Mouse (Mus musculus): ENCODE results near the gene Ier3. TPM values are rescaled to one million over a fixed set of nuclear protein-coding genes. Genes with fewer than 3 reads are reported as not detected.

Gene Ier3
- total RNA-seq, 2 experiments from 2014 or later: 19.2 to 36.5 TPM

DNA sequence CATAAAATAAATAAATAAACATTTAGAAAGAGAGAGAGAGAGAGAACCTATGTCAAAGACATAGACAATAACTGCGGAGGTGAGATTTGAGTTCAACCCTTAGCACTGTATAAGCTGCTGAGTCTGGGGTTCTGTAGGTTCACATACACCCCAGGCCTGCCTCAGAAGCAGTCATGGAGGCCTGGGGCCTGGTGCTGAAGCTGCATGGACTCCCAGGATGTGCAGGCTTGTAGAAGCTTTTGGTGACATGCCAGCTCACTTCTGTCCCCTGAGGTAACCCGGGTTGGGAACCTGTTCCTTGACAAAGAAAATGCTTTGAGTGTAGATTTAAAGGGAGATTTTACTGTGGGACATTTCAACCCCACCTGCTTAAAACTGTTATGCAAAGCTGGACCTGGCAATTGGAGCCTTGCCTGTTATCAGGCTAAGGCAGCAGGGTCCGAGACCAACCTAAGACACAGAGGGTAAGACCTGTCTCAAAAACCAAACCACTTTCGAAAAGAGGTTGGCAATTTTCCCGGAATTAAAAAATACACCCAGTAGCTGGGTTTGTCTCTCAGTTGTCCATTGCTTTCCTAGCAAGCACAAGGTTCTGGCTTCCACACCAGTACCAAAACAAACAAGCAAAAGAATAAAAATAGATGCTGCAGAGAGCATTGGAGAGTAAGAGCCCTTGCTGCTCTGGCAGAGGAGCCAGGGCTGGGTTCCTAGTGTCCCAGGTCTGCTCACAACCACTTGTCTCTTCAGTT lies 10.4 kb upstream of the Ier3 start:
- DNase-seq: no peak

DNA sequence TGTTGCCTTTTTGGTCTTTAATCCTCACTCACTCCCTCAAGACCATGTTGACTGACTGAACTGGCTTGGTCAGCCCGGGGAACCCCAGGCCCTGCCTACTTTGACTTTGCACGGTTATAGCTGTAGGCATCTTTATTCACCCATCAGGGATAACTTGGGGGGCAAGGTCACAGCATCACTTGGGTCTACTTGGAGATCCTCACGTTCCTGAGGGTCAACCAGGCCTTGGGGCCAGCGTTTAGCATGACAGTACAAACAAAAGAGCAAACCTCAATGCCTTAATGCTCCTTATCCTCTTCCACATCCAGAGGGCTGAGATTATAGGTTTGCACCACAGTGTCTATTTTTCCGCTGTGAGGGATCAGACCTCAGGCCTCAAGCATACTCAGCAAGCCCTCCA lies 9.2 kb upstream of the Ier3 start:
- DNase-seq: no peak

DNA sequence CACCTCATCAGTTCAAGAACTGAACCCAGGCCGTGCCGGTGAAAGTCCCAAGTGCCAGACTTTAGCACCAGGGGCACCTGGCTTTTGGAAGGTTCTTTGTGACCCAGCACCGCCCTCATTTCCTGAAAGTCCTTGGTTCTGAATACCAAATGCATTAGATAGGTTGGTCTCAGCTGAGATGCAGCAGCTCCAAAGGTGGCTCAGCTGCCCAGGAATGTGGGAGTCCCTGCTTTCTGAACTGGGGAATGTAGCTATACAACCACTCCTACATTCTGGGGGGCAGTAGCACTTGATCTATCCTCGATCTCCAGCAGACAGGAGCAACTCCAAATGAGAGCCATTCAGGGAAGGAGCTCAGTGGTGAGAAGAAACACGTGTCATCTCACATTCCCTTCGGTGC lies 8.7 kb upstream of the Ier3 start:
- no peak for DNase-seq

DNA sequence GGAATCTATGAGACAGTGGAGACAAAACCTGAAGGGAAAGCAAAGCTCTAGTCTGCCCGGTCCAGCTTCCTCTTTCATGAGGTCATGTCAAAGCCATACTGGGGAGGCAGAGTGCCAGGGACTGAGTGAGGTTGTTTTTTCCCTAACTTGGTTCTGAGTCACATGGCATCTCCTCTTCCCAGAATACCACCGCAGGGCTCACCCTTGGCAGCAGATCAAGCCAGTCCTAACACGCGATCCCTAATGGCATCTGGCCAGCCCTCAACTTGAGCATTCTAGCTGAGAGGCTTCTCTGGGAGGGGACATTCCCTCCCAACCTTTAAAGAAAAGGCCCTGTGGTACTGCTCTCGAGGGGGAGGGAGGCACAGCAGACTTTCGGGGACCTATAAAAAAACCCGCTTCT lies 8.2 kb upstream of the Ier3 start:
- peak; percentile 95 for DNase-seq

DNA sequence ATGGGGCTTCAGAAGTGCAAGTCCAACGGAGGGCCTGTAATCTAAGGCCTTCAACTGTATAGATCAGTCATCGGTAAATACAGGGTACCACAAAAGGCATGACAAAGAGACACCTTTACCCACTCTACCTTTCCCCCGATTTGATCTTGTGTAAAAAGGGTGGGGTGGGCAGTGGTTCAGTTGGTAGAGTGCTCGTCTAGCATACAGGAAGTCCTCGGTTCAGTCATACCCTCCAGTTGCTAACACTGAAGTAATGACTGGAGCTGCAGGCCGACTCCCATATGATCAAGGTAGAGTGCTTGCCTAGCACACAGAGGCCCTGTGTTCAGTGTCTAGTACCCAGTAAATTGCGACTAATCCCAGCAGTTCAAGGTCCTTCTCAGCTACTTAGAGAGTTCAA lies 7.8 kb upstream of the Ier3 start:
- DNase-seq: no peak

DNA sequence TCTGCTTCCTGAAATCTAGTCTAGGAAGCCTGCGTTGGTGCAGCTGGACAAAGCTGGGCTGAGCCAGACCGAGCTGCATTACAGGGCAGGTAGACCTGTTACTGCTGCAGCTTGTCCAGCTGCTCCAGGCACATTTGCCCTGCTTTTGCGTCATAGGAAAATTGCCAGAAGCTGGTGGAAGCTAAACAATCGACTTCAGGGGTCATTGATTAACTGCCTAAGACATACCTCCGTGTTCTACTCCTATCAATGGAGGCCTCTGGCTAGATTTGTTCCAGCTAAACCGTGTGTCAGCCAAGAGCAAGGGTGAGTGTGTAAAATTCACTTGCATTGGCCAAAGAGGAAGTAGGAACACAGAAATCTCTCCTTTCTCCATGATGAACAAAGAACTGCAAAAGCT lies 6.8 kb upstream of the Ier3 start:
- DNase-seq: no peak

DNA sequence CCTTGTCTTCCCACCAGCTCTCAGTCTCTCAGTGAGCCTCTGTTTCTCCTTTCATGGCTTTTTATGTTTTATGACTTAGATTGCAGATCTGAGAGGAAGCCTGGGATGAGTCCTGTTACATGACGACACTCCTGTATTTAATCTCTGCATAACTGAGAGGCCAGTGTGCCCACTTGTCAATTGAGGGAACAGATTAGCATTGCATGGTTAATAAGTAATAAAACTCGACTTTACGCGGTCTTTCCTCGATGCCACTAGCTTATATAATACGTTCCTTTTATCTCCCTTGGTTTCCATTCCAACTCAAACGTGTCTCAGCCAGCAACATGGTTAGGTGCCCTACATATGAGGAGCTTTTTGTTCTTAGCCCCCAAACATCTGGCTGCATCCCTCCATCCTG lies 5.6 kb upstream of the Ier3 start:
- DNase-seq: no peak

DNA sequence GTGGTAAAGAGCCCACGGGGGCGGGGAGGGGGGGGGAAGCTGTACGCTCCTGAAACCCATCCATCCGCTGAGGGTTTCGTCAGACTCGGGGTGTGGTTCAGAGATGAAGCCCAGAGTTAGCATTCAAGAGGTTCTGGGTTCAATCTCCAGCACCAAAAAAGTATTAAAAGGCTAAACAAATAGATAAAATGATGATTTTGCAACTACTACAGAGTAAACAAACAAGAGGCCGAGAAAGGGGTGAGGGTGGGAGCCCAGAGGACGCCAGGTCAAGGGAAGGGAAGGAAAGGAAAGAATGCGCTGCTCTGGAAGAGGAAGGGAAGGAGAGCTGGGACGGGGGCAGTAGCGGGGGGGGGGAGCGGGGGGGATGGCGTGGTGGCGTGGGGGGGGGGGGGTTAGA lies 4.8 kb upstream of the Ier3 start:
- no peak for DNase-seq

DNA sequence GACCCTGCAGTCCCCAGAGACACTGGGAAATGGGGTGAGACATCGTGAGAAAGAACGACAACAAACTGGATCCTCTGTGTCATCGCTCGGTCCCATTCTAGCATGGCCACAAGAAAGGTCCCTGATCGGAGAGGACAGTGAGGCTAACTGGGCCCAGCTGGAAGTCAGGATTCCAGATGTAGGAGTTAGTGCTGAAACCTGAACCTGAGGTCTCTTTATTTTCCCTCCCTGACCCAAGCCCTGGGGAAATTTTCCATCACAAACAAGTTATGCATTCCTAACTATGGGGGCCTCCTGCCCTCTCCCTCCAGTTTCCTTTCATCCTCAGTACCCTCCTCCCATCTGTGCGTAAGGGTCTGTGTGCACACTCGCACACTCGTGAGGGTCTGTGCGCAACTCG lies 4.3 kb upstream of the Ier3 start:
- DNase-seq: no peak

DNA sequence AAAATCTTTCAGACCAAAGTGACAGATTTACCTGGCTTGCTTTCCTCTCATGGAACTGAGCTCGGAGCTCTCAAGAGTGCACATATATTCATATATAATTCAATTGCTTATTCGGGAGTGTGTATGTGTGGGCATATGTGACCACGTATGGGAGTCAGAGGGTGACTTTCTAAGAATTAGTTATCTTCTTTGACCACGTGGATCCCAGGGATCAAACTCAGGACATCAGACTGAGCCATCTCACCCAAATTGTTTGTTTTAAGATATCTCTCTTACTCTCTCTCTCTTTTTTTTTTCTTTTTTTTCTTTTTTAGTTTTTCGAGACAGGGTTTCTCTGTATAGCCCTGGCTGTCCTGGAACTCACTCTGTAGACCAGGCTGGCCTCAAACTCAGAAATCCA lies 1.4 kb upstream of the Ier3 start:
- DNase-seq: no peak

DNA sequence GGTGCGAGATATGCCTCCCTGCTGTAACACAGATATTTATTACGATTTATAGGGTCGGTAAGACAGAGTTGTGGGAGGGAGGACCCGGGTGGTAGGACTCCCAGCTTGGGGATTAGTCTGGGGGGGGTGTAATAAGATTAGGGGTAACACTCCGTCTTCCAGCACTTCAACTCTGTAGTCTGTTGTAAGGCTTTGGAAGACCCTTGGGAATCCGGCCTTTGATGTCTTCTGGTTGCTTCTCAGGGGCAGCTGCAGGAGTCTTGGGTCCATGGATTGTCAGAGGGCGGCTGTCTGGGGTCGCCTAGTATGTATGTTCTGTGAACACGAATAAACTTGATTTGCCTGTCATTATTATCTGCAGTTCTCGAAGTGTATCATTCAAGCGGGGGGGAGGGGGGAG lies 1.1 kb downstream of the Ier3 start:
- DNase-seq: no peak

DNA sequence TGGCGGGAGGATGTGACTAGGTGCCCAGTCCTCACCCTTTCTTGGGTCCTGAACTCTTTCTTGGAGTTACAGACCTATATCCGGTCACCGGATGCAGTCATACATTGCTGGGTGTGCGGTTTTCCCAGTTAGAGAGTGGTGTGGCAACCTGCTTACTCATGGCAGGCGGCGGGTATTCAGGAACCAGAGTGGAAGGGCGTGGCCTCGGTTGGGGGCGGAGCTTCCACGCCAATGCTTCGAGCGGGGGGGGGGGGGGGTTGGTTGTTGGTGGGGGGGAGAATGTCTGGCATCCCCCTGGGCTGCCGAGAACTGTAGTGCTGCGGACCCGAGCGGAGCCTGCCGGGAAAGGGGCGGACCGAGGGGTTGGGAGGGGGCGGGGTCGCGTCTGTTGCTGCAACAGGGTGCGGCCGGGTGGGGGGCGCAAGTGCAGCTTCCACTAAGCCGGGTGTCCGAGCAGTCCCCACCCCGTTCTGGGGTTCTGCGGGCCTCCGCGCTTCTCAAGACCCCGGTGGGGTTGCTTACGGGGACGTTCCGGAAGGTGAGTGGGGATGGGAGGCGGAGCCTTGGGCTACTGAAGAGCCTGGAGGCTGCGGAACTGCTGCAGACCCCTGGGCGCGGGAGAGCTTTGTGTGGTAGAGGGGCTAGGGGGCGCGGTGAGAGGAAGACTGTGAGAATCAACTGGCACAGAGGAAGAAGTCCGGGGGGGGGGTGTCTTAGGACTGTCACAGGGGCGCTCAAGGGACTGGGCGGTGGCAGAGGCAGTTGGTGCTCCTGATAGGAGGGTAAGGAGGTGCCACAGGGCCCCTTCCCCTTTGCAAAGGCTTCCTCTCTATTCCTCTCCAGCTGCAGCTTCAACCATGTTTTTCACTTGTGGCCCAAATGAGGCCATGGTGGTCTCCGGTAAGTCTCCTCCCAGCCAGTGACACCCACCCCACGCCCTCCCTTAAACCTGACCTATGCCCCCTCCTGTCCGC lies 1.8 kb downstream of the Ier3 start, which contains the start of gene Flot1:
Gene Flot1, plus strand, starts transcription at position 267 of the 974 bp plus-strand sequence.
- peak; percentile 90 to 94 for DNase-seq

DNA sequence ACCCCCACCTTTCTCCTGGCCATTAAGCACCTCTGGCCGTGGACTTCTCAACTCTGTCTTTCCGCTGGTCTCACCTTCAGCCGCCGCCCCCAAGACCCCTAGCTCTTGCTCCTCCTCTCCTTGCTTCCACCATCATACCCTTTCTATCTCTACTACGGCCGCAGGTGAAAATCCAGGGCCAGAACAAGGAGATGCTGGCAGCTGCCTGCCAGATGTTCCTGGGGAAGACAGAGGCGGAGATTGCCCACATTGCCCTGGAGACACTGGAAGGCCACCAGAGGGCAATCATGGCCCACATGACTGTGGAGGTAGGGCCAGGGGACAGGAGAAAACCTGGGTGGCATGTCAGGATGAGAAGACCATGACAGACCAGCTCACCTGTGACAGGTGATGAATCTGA lies 2.9 kb downstream of the Ier3 start:
- DNase-seq: no peak

DNA sequence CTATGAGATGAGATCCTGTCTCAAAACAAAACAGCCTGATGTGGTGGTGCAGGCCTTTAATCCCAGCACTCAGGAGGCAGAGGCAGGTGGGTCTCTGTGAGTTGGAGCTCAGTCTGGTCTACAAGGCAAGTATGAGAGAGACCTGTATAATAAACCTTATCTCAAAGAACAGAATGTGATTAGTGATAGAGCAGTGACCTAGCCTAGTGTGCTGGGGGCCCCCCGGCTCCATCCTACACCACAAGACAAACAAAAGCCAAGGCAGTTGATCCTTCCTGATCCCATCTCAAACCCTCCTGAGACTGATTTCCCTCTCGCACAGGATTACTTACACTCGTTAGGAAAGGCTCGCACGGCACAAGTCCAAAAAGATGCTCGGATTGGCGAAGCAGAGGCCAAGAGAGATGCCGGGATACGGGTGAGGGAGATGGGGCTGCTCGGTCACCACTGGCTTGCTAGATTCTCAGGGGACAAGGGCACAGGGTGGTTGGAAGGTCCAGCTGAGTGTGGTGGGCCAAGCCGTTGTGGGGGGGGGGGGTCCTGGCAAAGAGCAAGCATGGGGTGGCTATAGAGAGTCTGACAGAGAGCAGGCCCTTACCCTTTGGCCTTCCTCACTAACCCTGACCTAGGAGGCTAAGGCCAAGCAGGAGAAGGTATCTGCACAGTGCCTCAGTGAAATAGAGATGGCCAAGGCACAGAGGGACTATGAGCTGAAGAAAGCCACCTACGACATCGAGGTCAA lies 3.8 kb downstream of the Ier3 start:
- no peak for DNase-seq

DNA sequence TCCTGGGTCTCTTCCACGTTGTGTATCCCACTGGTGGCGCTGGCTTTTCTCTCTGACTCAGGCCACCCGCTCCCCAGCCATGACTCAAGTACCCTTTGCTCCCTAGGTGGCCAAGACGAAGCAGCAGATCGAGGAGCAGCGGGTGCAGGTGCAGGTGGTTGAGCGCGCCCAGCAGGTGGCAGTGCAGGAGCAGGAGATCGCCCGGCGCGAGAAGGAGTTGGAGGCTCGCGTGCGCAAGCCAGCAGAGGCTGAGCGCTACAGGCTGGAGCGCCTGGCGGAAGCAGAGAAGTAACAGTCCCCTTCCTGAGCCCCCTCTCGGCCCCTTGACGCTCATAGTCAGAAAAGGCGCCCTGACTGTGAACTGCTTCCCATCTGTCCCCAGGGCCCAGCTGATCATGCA lies 8.3 kb downstream of the Ier3 start:
- peak; percentile 90 to 92 for DNase-seq

DNA sequence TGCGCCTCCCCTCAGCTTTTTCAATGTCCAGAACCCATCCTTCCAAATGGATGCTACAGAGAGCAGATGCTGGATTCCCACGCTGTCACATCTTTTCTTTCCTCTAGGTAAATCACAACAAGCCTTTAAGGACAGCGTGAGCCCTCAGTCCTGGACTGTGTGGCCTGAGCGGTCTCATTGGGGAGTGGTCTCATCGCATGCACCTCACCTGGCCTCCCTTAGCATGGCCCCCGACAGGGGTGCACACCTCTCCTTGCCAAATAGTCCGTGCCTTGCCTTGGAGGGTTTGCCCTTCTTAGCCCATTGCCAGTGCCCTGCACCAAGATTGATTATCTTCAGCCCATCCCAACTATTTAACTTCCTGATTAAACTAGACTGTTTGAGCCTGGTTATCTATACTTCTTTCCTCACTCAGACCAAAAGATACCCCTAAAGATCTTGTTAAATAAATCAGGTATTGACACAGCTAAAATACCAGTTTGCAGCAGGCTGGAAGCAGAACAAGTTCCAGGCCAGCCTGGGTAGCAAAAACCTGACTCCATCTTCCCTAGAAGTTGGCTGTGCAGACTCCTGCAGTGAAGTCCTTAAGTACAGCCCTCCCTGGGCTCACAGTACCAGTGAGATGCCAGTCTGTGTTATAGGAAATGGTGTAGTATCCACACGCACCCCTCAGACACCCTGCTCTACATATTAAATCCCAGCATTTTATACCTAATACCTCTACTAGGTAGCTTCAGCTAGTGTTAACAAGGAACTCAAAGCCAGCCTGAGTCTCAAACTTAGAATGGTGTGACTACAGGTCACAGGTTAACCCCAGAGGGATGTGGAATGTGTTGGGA lies 11.1 kb downstream of the Ier3 start:
- no peak for DNase-seq

DNA sequence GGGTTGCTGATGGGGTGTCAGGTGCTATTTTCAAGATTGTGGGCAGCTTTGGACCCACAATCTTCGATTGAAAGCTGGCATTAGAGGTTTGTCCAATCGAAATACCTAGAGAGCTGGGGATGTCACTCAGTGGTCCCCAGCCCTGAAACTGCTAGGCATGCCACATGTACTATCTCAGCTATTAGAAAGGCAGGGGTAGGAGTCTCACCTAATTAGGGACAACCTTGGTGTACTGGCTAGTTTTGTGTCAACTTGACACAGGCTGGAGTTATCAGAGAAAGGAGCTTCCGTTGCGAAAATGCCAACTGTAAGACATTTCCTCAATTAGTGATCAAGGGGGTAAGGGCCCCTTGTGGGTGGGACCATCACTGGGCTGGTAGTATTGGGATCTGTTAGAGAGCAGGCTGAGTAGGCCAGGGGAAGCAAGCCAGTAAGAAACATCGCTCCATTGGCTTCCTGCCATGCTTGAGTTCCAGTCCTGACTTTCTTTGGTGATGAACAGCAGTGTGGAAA lies 11.8 kb downstream of the Ier3 start:
- no peak for DNase-seq

DNA sequence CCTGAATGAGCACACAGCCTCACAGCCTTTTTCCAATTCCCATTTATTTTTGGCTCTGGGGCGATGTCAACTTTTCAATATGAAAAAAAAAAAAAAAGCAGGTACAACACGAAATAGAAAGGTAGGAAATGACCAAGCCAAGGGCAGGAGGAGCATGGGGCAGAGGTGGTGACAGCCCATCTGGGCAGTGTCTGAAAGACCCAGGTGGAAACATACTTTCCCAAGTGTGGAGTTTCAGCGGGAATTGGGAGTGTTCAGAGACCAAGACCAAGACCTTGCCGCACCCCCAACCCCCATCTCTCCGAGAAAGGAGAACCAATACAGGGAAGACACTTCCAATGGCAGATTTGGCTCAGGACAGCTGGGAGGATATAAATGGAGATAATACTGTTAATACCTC lies 12.4 kb downstream of the Ier3 start:
- DNase-seq: no peak

DNA sequence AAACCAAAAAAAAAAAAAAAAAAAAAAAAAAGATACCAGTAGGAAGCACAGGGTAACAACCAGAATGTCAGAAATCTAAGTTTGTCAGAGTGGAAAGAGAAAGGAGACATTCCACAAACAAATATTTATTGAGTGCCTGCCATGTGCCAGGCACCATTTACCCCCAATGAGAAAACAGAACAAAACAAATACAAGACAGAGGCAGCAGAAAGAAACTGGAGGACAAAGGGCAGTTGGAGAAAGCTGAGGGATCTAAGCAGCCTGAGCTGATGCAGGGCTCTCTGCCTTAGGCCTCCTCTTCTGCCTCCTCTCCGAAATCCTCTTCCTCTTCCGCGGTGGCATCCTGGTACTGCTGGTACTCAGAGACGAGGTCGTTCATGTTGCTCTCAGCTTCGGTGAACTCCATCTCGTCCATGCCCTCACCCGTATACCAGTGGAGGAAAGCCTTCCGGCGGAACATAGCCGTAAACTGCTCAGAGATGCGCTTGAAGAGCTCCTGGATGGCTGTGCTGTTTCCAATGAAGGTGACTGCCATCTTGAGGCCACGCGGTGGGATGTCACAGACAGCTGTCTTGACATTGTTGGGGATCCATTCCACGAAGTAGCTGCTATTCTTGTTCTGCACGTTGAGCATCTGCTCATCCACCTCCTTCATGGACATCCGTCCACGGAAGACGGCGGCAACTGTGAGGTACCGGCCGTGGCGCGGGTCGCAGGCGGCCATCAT lies 13.4 kb downstream of the Ier3 start:
- no peak for DNase-seq

DNA sequence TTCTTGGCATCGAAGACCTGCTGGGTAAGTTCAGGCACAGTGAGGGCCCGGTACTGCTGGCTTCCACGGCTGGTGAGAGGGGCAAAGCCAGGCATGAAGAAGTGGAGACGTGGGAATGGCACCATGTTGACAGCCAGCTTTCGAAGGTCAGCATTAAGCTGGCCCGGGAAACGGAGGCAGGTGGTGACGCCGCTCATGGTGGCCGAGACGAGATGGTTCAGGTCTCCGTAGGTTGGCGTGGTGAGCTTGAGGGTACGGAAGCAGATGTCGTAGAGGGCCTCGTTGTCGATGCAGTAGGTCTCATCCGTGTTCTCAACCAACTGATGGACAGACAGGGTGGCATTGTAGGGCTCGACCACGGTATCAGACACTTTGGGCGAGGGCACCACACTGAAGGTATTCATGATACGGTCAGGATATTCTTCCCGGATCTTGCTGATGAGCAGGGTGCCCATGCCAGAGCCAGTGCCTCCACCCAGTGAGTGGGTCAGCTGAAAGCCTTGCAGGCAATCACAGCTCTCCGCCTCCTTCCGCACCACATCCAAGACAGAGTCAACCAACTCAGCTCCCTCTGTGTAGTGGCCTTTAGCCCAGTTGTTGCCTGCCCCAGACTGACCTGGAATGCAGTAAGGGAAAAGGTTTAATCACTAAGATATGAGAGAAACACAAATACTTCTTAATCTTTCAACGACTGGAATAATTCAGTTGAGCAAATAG lies 14.1 kb downstream of the Ier3 start:
- no peak for DNase-seq
